Mouse (Mus musculus): ENCODE measurements at regions not wholly inside any gene's neighbourhood (a gene's known extent, or its start where the extent isn't known, plus 50 kb on each side); places are given as distances from the start of the nearest gene placed in this dataset.
"Not testable (repeated sequence)": the region's sequence is repeated elsewhere in the genome, so short reads cannot be mapped to it uniquely, and the experiment has no call there.

DNA sequence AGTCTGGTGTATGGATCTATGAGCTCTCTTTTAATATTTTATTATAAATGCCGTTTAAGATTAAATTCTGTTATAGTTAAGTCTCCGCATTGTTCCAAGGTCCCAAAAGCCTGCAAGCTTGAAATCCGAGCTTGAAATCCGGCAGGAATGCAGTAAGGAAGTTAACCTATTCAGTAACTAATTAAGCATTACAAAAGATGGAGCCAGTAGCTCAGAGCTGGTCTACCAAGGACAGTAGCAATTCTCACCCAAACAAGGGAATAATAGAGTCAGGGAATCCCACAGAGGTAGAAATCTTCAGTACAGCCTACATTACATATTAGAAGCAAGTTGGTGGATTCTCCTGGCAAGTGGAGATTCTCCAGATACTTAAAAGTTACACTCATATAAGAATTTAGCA is 325.0 kb downstream of the Phf3 start:
- DNase-seq (ENCODE audit: low read depth, low spot score), result not testable (repeated sequence)

DNA sequence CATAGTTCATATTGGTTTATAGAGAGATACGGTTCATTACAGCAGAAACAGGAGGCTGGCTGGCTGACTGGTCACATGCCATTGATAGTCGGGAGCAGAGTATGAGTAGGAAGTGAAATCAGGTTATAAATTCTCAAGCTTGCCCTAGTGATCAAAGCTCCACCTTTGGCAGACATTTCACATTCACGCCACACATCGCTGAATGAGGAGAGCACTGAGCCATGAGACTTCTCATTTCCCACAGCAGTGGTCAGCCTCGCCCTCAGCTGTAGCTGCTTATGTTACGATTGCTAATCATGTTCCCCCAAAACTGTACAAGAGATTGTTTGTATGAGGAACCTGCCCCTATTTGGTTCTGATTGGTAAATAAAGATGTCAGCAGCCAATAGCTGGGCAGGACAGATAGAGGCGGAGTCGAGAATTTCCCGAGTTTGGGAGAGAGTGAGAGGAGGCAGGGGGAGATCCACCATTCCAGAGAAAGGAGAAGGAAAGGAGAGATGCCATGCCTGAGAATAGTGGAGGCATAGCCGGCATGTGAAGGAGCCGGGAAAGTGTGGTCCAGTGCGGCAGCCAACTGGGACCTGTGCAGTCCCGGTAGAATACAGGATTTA is 333.5 kb downstream of the Phf3 start:
- no peak for DNase-seq (ENCODE audit: low read depth, low spot score)

- no peak for DNase-seq (ENCODE audit: low read depth, low spot score)
Observed at GRCm38 (mm10) chr1:30536989-30537975, 336.4 kb downstream of the Phf3 start.

- no peak for DNase-seq (ENCODE audit: low read depth, low spot score)
Observed at GRCm38 (mm10) chr1:30517348-30517747, 356.4 kb downstream of the Phf3 start.

DNA sequence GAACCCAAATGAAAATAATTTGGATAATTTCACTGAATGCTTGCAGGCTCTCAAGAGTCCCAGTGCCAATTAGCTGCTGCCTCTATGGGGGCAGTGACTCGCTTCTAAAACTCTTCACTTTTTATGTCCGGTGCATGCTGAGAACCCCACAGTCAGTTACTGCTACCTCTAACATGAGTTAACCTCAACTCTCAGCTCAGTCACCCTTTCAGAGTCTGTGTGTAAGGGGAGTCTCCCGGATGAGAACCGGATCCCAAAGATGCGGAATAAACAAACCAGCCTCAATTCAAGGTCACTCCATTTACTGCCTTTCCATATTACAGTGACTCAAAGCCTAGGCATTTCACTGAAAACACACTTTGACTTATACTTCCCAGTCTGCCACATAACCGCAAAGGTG is 357.9 kb downstream of the Phf3 start:
- DNase-seq (ENCODE audit: low read depth, low spot score), result no peak

DNA sequence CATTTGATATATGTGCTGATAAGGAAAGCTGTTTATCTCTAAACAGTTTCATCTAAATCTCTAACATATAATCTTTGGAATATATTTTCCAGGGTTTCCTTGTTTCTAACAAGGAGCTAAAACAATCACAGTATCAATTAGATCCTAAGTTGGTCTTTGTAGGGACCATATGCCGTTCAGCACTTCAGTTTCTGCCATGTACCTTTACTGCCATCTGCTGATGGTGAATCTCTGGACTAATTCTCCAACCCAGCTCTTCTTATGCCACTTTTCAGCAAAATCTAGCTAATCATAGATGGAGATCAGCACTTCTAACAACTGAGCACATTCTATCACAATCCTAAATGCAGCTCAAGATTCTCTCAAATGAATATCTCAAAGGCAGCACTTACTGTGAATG is 370.5 kb downstream of the Phf3 start:
- DNase-seq (ENCODE audit: low read depth, low spot score), result peak; percentile 6

GRCm38 (mm10) chr1:30460295-30460958 is 413.3 kb downstream of the Phf3 start:
- DNase-seq (ENCODE audit: low read depth, low spot score), result no peak

GRCm38 (mm10) chr1:30437964-30438363 is 435.8 kb downstream of the Phf3 start:
- DNase-seq (ENCODE audit: low read depth, low spot score), result no peak

GRCm38 (mm10) chr1:30416582-30416981 is 457.1 kb downstream of the Phf3 start:
- no peak for DNase-seq (ENCODE audit: low read depth, low spot score)

GRCm38 (mm10) chr1:30414881-30415439 is 458.8 kb downstream of the Phf3 start:
- no peak for DNase-seq (ENCODE audit: low read depth, low spot score)
